Mouse (Mus musculus) E14TG2a.4 (cell line): ENCODE data around the gene Mgat2.

Experiments
- H3K27me3 ChIP-seq: 2 replicates; pipeline ENCODE4 v1.6.1; 2014; ENCODE audit warnings: low read length, control low read depth; ENCODE audit not compliant: insufficient read depth
- H3K36me3 ChIP-seq: 2 replicates; pipeline ENCODE4 v1.6.1; 2014; ENCODE audit warnings: low read length, control low read depth; ENCODE audit not compliant: insufficient read depth
- H3K4me1 ChIP-seq: replicated peaks from 2 replicates; pipeline ENCODE4 v1.6.1; 2014; ENCODE audit warnings: low read depth, low read length, control low read depth
- H3K4me3 ChIP-seq: replicated peaks from 2 replicates; pipeline ENCODE4 v1.5.1; 2014; ENCODE audit warnings: mild to moderate bottlenecking, low read length
- H3K9me3 ChIP-seq: 2 replicates; pipeline ENCODE4 v1.6.1; 2014; ENCODE audit warnings: low read length, control low read depth
- CTCF ChIP-seq: conservative IDR thresholded peaks from 2 replicates; pipeline ENCODE4 v1.5.1; 2014; ENCODE audit warnings: low read length
- NANOG ChIP-seq: IDR thresholded peaks from 2 replicates; pipeline ENCODE4 v1.6.1; 2014; ENCODE audit warnings: borderline replicate concordance, low read length, mixed read lengths
- POU5F1 ChIP-seq: IDR thresholded peaks from 2 replicates; pipeline ENCODE4 v1.6.1; 2014; ENCODE audit warnings: low read length, borderline replicate concordance

The Mgat2 gene

GRCm38 (mm10) chr12:69215000-69215785 lies 31.2 kb downstream of the Mgat2 start:
- peaks cover 56% of the 10 kb centered on the region for H3K4me1 ChIP-seq
- TF ChIP-seq CTCF (no peak), NANOG (no peak)

GRCm38 (mm10) chr12:69216587-69216986 lies 32.6 kb downstream of the Mgat2 start:
- no peak for TF ChIP-seq NANOG
- TF ChIP-seq POU5F1, result no peak
- TF ChIP-seq CTCF, result no peak
- Histone ChIP-seq H3K36me3 (peaks cover 91% of the 10 kb centered on the region), H3K27me3 (no peaks in the 10 kb centered on the region), H3K4me3 (no peak overlapping the region), H3K4me1 (peaks cover 53% of the 10 kb centered on the region), H3K9me3 (no peaks in the 10 kb centered on the region)

More at GRCm38 (mm10) chr12:69215000-69215785, 31.2 kb downstream of the Mgat2 start:
- Histone ChIP-seq H3K27me3 (no peaks in the 10 kb centered on the region), H3K36me3 (peaks cover 79% of the 10 kb centered on the region), H3K9me3 (no peaks in the 10 kb centered on the region), H3K4me3 (no peak overlapping the region)

- peaks cover 50% of the 10 kb centered on the region for H3K4me1 ChIP-seq
- H3K9me3 ChIP-seq, result no peaks in the 10 kb centered on the region
- no peak for TF ChIP-seq CTCF
- TF ChIP-seq POU5F1, result no peak
- TF ChIP-seq NANOG, result no peak
- no peaks in the 10 kb centered on the region for H3K27me3 ChIP-seq
- no peak overlapping the region for H3K4me3 ChIP-seq
- H3K36me3 ChIP-seq, result peaks cover 90% of the 10 kb centered on the region
Observed at GRCm38 (mm10) chr12:69220613-69221277, 36.8 kb downstream of the Mgat2 start.

- peak within 1 kb of the TSS; percentile 88 for H3K4me3 ChIP-seq
- no peak for TF ChIP-seq CTCF
- no peak for TF ChIP-seq NANOG
- TF ChIP-seq POU5F1, result no peak
- H3K4me1 ChIP-seq, result peaks cover 36% of the 10 kb centered on the region
- no peaks in the 10 kb centered on the region for H3K9me3 ChIP-seq
- H3K36me3 ChIP-seq, result peaks cover 33% of the 10 kb centered on the region
- H3K27me3 ChIP-seq, result no peaks in the 10 kb centered on the region
Observed at GRCm38 (mm10) chr12:69227776-69228466, 44.0 kb downstream of the Mgat2 start, which contains the start of gene Pole2. TSS of gene Pole2 (minus strand) at chr12:69228195.

GRCm38 (mm10) chr12:69229251-69229650 lies 45.3 kb downstream of the Mgat2 start:
- H3K27me3 ChIP-seq, result no peaks in the 10 kb centered on the region
- TF ChIP-seq CTCF (peak; percentile 74), NANOG (no peak), POU5F1 (no peak)
- peaks cover 36% of the 10 kb centered on the region for H3K4me1 ChIP-seq
- peaks cover 19% of the 10 kb centered on the region for H3K36me3 ChIP-seq
- H3K9me3 ChIP-seq, result no peaks in the 10 kb centered on the region
- no peak overlapping the region for H3K4me3 ChIP-seq

- H3K4me3 ChIP-seq, result no peak overlapping the region
- H3K4me1 ChIP-seq, result no peaks in the 10 kb centered on the region
- TF ChIP-seq POU5F1 (no peak), CTCF (no peak), NANOG (no peak)
- peaks cover 12% of the 10 kb centered on the region for H3K27me3 ChIP-seq
- no peaks in the 10 kb centered on the region for H3K36me3 ChIP-seq
- no peaks in the 10 kb centered on the region for H3K9me3 ChIP-seq
Observed at GRCm38 (mm10) chr12:69235782-69236181, 51.8 kb downstream of the Mgat2 start.
